Mouse (Mus musculus) cortical plate, adult 2 months (tissue): ENCODE measurements around the gene Pgpep1.

Experiments
- CTCF ChIP-seq: fragments of 200-500 bp; IDR thresholded peaks from 2 replicates; pipeline ENCODE4 v1.5.1; 2011; ENCODE audit warnings: mild to moderate bottlenecking, control low read depth, low read length; ENCODE audit not compliant: insufficient read depth; ENCODE audit errors: extremely low read depth
- POLR2A ChIP-seq: fragments of 200-500 bp; IDR thresholded peaks from 2 replicates; pipeline ENCODE4 v1.6.1; 2011; ENCODE audit warnings: mild to moderate bottlenecking, low read length, control low read depth; ENCODE audit not compliant: insufficient read depth; ENCODE audit errors: extremely low read depth

GRCm38 (mm10) chr8:70631436-70631835 is 28.8 kb downstream of the Pgpep1 start:
- TF ChIP-seq POLR2A (no peak), CTCF (no peak)
